Mouse (Mus musculus) olfactory bulb, adult 2 months (tissue): ENCODE measurements around the gene Gm4952.

ENCODE experiments used
- CTCF ChIP-seq: fragments of 200-500 bp; IDR thresholded peaks from 2 replicates; pipeline ENCODE4 v1.5.1; 2012; ENCODE audit warnings: low read depth, mild to moderate bottlenecking, low read length, moderate library complexity; ENCODE audit not compliant: insufficient read depth
- POLR2A ChIP-seq: fragments of 200-500 bp; IDR thresholded peaks from 2 replicates; pipeline ENCODE4 v1.6.1; 2012; ENCODE audit warnings: mild to moderate bottlenecking, low read depth, low read length, moderate library complexity; ENCODE audit not compliant: insufficient read depth

DNA sequence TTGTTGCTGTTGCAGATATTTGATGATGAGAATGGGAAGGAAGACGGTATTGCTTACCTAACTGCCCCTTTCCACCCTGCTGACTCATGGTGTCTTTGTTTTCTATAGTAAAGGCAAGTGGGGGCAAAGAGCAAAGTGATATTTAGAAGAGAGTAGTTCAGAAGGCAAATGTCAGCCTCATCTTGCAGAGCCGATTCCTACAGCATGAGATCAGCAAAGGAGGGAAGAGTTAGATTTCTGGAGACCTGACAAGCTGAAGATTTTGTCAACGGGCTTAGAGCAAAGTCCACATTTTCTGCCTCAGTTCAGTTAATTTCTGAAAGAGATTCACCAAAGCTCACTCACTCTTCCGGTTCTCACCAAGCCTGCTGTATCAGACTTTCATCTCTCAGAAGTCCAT, 33.4 kb downstream of the Gm4952 start, which contains the start of gene Glyat:
- TF ChIP-seq POLR2A: no peak
- TF ChIP-seq CTCF: no peak
